Mouse (Mus musculus) embryonic facial prominence, embryonic 15.5 days (tissue): ENCODE results near the gene March6. TPM values are rescaled to one million over a fixed set of nuclear protein-coding genes. Genes with fewer than 3 reads are reported as not detected.
A peak's percentile ranks its signal among the peaks of the same experiment; 100 is the strongest.

ENCODE experiments used
- ATAC-seq: fragments of 200-750 bp; cut with Nextera tagmentation; 2 replicates; pipeline ENCODE4 v1.8.0; 2017; ENCODE audit warnings: low read depth, moderate TSS enrichment; ENCODE audit not compliant: insufficient number of reproducible peaks, low FRiP score, low TSS enrichment
- H3K27ac ChIP-seq: fragments of 300-500 bp; sonication (generic); replicated peaks from 2 replicates; pipeline ENCODE4 v1.5.1; 2015; ENCODE audit warnings: mild to moderate bottlenecking, inconsistent platforms
- H3K27me3 ChIP-seq: fragments of 300-500 bp; sonication (generic); 2 replicates; pipeline ENCODE4 v1.6.1; 2015; ENCODE audit warnings: inconsistent platforms
- H3K36me3 ChIP-seq: fragments of 300-500 bp; sonication (generic); 2 replicates; pipeline ENCODE4 v1.6.1; 2015; ENCODE audit warnings: mild to moderate bottlenecking, inconsistent platforms
- H3K4me1 ChIP-seq: fragments of 300-500 bp; sonication (generic); 2 replicates; pipeline ENCODE4 v1.6.1; 2015; ENCODE audit warnings: inconsistent platforms
- H3K4me2 ChIP-seq: fragments of 300-500 bp; sonication (generic); replicated peaks from 2 replicates; pipeline ENCODE4 v1.6.1; 2015; ENCODE audit warnings: mild to moderate bottlenecking, inconsistent platforms
- H3K4me3 ChIP-seq: fragments of 300-500 bp; sonication (generic); replicated peaks from 2 replicates; pipeline ENCODE4 v1.5.1; 2015; ENCODE audit warnings: mild to moderate bottlenecking, inconsistent platforms
- H3K9ac ChIP-seq: fragments of 300-500 bp; sonication (generic); 2 replicates; pipeline ENCODE4 v1.6.1; 2015; ENCODE audit warnings: inconsistent platforms
- H3K9me3 ChIP-seq: fragments of 300-500 bp; sonication (generic); replicated peaks from 2 replicates; pipeline ENCODE4 v1.6.1; 2016; ENCODE audit warnings: inconsistent platforms
- WGBS: fragments of 180-500 bp; shearing (Covaris S2); methylation state at CpG from one replicate; pipeline ENCODE4 v1.1.7; 2015; 5-methylcytosine and 5-hydroxymethylcytosine counted together
- polyA plus RNA-seq: library from polyadenylated mRNA; unstranded; fragments of >200 nt; fragmentation: Nextera tagmentation; extraction: Ambion mirVana; gene quantifications from 2 replicates; pipeline ENCODE4 v1.2.1, GENCODE M21; 2015

March6 gene
- polyA plus RNA-seq, 1 experiment from 2014 or later, result 24.5 TPM

DNA sequence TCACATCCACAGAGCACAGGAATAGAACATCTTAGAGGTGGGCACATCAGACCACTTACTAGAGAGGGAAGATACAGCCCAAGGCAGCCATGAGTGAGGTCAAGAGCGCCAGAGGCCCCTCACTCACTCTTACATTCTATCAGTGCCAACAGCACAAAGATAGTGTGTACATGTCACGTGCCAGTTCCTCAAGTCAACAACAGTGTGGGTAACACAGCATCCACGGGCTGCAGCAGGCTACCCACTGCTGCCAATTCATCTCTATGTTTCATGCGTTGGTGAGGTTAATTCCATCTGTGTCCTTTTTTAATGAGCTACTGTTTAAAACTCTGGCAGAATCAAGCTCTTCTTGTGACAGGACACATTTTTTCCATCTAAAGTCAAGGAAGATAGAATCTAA, 88.2 kb downstream of the March6 start:
- no peak overlapping the region for H3K4me2 ChIP-seq
- H3K27me3 ChIP-seq, result no peaks in the 10 kb centered on the region
- no peak for ATAC-seq
- H3K9ac ChIP-seq, result no peak overlapping the region
- H3K4me3 ChIP-seq, result no peak overlapping the region
- 89% methylated on average over 4 of the region's 4 CpGs for WGBS
- no peak overlapping the region for H3K27ac ChIP-seq
- H3K36me3 ChIP-seq, result no peaks in the 10 kb centered on the region
- H3K4me1 ChIP-seq, result 0 out of 2 replicates have a peak, but pooled peaks cover 2% of the 10 kb centered on the region
- H3K9me3 ChIP-seq, result no peaks in the 10 kb centered on the region

GRCm38 (mm10) chr15:31441996-31442395, 88.9 kb downstream of the March6 start:
- 75% methylated on average over 6 of the region's 6 CpGs for WGBS
- Histone ChIP-seq H3K27ac (no peak overlapping the region), H3K27me3 (no peaks in the 10 kb centered on the region), H3K36me3 (no peaks in the 10 kb centered on the region), H3K9ac (no peak overlapping the region), H3K9me3 (no peaks in the 10 kb centered on the region), H3K4me1 (0 out of 2 replicates have a peak, but pooled peaks cover under 1% of the 10 kb centered on the region), H3K4me3 (no peak overlapping the region), H3K4me2 (no peak overlapping the region)
- no peak for ATAC-seq

GRCm38 (mm10) chr15:31436811-31437210, 94.0 kb downstream of the March6 start:
- H3K27me3 ChIP-seq, result no peaks in the 10 kb centered on the region
- ATAC-seq, result no peak
- 61% methylated on average over 2 of the region's 2 CpGs for WGBS
- no peak overlapping the region for H3K4me2 ChIP-seq
- H3K9me3 ChIP-seq, result no peaks in the 10 kb centered on the region
- H3K9ac ChIP-seq, result no peak overlapping the region
- no peaks in the 10 kb centered on the region for H3K36me3 ChIP-seq
- H3K4me3 ChIP-seq, result no peak overlapping the region
- H3K27ac ChIP-seq, result no peak overlapping the region
- H3K4me1 ChIP-seq, result no peaks in the 10 kb centered on the region

DNA sequence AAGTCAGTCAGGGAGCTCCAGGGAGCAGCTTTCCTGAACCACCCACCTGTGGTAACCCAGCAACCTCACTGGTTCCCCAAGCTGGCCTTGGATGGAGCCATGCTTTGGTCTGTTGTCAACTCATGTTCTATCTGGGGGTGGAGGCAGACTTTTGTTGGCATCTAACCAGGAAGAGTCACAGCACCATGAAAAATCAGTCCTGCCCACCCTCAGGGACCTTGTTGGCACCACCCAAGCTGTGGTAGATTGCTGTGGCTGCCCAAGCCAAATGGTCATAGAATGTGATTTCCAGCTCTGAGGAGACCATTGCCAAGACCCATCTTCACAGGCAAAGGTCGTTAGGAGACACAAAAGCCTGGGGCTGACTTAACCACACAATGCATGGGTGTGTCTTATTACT, 94.8 kb downstream of the March6 start:
- Histone ChIP-seq H3K4me2 (no peak overlapping the region), H3K9ac (no peak overlapping the region), H3K27me3 (no peaks in the 10 kb centered on the region), H3K36me3 (no peaks in the 10 kb centered on the region), H3K4me3 (no peak overlapping the region), H3K27ac (no peak overlapping the region), H3K9me3 (no peaks in the 10 kb centered on the region), H3K4me1 (no peaks in the 10 kb centered on the region)
- no peak for ATAC-seq
- 32% methylated on average over 1 of the region's 1 CpGs for WGBS

DNA sequence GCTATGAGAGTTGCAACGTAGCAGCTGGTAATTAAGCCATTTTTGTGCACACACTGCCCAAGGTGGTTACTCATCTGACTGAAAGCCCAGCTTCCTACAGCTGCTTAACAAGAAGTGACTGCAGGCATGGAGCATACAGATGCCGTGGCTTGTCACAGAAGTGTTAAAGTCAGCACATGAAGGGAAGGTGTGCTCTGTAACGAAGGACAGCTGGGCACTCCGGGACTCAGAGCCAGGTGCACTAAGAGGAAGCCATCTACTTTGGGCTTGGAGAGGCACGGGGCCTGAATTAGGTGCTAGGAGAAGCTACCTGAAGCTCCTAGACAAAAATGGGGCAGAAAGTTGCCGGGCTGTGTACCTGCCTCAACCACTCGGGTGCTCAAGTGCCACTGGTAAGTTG, 97.1 kb downstream of the March6 start:
- Histone ChIP-seq H3K27ac (no peak overlapping the region), H3K9ac (no peak overlapping the region), H3K4me1 (no peaks in the 10 kb centered on the region), H3K4me3 (no peak overlapping the region), H3K27me3 (no peaks in the 10 kb centered on the region), H3K9me3 (no peaks in the 10 kb centered on the region), H3K36me3 (no peaks in the 10 kb centered on the region), H3K4me2 (no peak overlapping the region)
- 66% methylated on average over 7 of the region's 7 CpGs for WGBS
- ATAC-seq, result no peak

- Histone ChIP-seq H3K27me3 (no peaks in the 10 kb centered on the region), H3K36me3 (no peaks in the 10 kb centered on the region), H3K27ac (no peak overlapping the region), H3K4me1 (no peaks in the 10 kb centered on the region), H3K4me2 (no peak overlapping the region), H3K9ac (no peak overlapping the region), H3K4me3 (no peak overlapping the region), H3K9me3 (no peaks in the 10 kb centered on the region)
- 0 out of 2 replicates have a peak, but pooled peaks have one; percentile 47 for ATAC-seq
- 59% methylated on average over 8 of the region's 8 CpGs for WGBS
These were observed 99.0 kb downstream of the March6 start for GRCm38 (mm10) chr15:31431847-31432246.

- Histone ChIP-seq H3K9me3 (no peaks in the 10 kb centered on the region), H3K36me3 (no peaks in the 10 kb centered on the region), H3K4me3 (no peak overlapping the region), H3K4me2 (no peak overlapping the region), H3K9ac (no peak overlapping the region), H3K27ac (no peak overlapping the region), H3K27me3 (no peaks in the 10 kb centered on the region), H3K4me1 (no peaks in the 10 kb centered on the region)
- ATAC-seq, result no peak
- 71% methylated on average over 2 of the region's 2 CpGs for WGBS
These were observed 100.8 kb downstream of the March6 start for GRCm38 (mm10) chr15:31430014-31430413.

GRCm38 (mm10) chr15:31429429-31429828, 101.4 kb downstream of the March6 start:
- Histone ChIP-seq H3K9me3 (no peaks in the 10 kb centered on the region), H3K27me3 (no peaks in the 10 kb centered on the region), H3K4me1 (no peaks in the 10 kb centered on the region), H3K4me2 (no peak overlapping the region), H3K36me3 (no peaks in the 10 kb centered on the region), H3K9ac (no peak overlapping the region), H3K4me3 (no peak overlapping the region), H3K27ac (no peak overlapping the region)
- no peak for ATAC-seq
- WGBS, result 79% methylated on average over 7 of the region's 7 CpGs

DNA sequence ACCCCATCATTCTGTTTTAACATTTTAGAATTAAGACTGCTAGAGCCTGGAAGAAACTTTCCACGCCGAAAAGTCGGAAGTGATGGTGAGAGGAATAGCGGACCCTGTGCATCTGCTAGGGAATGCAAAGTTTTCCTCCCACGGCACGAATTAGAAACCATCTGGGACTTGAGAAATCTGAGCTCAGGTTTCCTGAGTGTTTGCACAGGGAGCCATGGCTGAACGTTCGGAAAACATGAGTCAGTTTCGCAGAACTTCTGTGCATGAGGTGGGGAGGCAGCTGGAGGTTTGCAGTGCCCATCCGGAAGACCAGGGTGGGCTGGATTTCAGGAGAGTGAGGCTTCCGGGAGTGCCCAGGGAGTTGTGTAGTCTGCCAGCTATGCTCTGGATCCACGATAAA, 102.3 kb downstream of the March6 start:
- Histone ChIP-seq H3K27ac (no peak overlapping the region), H3K27me3 (no peaks in the 10 kb centered on the region), H3K4me1 (no peaks in the 10 kb centered on the region), H3K4me3 (no peak overlapping the region), H3K9me3 (no peaks in the 10 kb centered on the region), H3K9ac (no peak overlapping the region), H3K36me3 (no peaks in the 10 kb centered on the region), H3K4me2 (no peak overlapping the region)
- WGBS, result 43% methylated on average over 12 of the region's 12 CpGs
- ATAC-seq, result no peak

GRCm38 (mm10) chr15:31427390-31427789, 103.5 kb downstream of the March6 start:
- Histone ChIP-seq H3K36me3 (no peaks in the 10 kb centered on the region), H3K9ac (no peak overlapping the region), H3K4me2 (no peak overlapping the region), H3K4me1 (no peaks in the 10 kb centered on the region), H3K27ac (no peak overlapping the region), H3K27me3 (no peaks in the 10 kb centered on the region), H3K4me3 (no peak overlapping the region), H3K9me3 (no peaks in the 10 kb centered on the region)
- ATAC-seq, result no peak
- 55% methylated on average over 3 of the region's 3 CpGs for WGBS

DNA sequence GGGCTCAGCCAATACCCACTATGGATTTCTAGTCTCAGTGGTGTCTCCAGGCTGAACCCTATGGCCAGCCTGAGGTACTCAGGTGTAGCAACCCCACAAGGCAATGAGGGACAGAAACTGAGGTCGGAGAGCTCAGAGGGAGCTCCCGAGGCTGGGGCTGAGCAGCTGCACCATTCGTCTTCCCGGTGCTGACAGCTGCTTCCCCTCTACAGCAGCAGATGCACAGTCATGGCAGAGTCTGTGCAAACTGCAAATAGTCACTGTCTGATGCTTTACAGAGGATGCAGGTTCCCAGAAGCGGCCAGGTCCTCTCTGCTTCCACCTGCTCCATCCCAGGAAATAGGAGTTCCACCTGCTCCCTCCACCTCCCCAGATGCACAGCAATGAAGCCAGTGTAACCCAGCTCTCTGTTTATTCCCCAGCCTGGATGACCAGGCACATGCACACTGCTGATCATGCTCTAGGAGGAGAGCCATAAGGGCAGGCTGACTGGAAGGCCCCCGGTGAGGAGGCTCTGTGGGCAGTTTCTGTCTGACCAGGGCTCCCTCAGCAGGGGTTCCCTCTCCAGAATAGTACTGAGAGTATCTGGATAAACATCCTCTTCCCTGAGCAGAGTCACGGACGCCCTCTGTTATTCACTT, 104.7 kb downstream of the March6 start:
- no peak for ATAC-seq
- Histone ChIP-seq H3K27ac (no peak overlapping the region), H3K9ac (no peak overlapping the region), H3K4me2 (no peak overlapping the region), H3K27me3 (no peaks in the 10 kb centered on the region), H3K36me3 (no peaks in the 10 kb centered on the region), H3K4me3 (no peak overlapping the region), H3K4me1 (no peaks in the 10 kb centered on the region), H3K9me3 (no peaks in the 10 kb centered on the region)
- 49% methylated on average over 8 of the region's 8 CpGs for WGBS

DNA sequence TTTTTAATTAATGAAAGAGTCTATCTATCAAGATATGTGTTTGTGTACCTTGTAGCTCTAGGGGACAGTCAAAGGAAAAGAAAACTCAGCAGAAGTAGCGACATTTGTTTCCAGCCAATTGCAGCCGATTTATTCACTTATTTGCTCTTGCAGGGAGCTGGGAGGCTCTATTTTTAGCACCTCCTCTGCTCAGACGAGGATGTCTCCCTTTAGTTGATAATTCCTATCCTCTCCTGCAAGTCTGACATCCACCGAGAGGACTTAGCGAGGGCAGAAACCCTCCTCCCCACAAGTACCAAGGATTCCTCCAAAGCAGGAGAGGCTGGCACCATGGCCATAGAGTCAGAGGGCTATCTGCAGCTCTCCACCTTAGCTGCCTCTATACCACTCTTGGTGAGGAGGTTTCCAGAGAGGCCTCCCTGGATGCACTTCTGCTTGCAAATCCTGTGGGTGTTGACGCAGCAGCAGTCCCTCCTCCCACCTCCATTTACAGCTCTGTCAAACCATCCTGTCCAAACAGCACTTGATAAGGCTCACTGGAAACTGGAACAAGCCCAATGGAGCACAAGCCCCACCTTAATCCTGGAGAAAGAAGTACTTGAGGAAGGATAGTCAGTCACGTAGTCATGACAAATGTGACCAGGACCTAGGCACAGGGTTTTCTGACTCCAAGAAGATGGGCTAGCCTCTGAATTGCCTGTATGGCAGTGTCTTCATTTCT, 108.0 kb downstream of the March6 start:
- ATAC-seq, result no peak
- H3K27me3 ChIP-seq, result no peaks in the 10 kb centered on the region

More for the DNA sequence above, 108.0 kb downstream of the March6 start:
- no peak overlapping the region for H3K4me2 ChIP-seq
- no peaks in the 10 kb centered on the region for H3K36me3 ChIP-seq
- no peak overlapping the region for H3K4me3 ChIP-seq
- H3K9me3 ChIP-seq, result no peaks in the 10 kb centered on the region
- H3K4me1 ChIP-seq, result no peaks in the 10 kb centered on the region
- H3K9ac ChIP-seq, result no peak overlapping the region
- WGBS, result 61% methylated on average over 7 of the region's 7 CpGs
- H3K27ac ChIP-seq, result no peak overlapping the region
